Mouse (Mus musculus): ENCODE results near the gene Aqr.

Gene Aqr

DNA sequence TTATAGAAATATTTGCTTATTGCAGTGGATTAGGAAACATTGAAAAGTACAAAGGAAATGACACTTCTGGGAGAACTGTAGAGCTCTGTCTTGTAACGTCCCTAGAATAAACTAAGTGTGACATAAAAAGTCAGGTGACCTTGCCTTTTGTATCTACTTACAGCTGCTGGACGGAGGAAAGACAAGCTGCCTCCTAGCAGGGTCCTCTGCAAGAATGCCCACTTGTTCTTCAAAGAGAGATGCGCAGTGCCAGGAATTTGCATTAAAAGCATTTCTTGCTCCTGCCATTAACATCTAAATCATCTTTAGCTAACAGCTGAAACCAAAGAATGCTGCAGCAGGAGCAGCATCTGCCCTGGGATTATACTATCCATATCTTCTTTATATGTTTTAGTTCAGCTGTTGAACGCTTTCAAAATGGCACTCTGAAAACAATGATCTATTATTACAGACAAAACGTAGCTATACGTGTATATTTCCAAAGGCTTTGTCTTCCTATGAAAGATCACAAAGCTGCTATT is 126.7 kb downstream of the Aqr start:
- no peak for DNase-seq (ENCODE audit: low read depth)

DNA sequence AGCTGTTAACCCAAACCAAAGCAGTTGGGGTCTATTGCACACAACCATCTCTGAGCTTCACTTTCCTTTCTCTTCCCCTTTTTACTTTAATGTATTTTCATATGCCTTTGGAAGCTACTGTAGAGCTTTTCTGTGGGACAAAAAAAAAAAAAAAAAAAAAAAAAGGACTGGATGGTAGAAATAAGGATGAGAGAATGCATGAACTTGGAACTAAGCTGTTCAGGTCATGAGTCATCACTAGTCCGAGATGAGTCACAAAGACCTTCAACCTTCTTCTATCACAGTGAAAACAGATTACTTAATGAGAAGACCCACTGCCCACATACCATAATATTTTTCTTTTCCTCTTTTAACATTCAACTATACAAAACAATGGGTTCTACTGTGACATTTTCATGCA is 127.2 kb downstream of the Aqr start:
- DNase-seq (ENCODE audit: low read depth), result no peak

DNA sequence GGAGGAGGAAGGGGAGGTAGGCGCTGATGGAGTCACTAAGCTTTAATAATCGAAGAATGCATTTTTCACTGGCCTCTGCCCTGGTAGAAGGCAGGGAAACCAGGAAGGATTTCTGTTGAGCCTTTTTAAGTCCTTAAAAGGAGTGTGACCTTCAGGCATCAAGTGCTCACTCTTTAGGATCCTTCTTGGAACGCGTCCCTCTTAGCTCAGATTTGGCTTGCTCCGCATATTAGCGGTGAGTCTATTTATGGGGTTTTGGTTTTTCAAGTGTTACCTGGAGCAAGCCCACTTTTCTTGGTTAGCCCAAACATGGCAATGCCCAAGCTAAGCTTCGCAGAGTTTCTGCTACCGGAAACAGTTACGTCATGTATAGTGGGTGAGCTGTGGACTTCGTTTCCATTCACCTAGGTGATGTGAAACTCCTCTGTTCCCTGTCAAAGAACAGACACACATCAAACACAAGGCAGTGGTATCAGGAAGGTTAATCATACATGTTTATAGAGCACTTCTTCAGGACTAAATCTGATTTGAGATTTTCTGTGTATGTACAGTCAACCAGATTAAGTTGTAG is 128.5 kb downstream of the Aqr start:
- DNase-seq (ENCODE audit: low read depth), result no peak

DNA sequence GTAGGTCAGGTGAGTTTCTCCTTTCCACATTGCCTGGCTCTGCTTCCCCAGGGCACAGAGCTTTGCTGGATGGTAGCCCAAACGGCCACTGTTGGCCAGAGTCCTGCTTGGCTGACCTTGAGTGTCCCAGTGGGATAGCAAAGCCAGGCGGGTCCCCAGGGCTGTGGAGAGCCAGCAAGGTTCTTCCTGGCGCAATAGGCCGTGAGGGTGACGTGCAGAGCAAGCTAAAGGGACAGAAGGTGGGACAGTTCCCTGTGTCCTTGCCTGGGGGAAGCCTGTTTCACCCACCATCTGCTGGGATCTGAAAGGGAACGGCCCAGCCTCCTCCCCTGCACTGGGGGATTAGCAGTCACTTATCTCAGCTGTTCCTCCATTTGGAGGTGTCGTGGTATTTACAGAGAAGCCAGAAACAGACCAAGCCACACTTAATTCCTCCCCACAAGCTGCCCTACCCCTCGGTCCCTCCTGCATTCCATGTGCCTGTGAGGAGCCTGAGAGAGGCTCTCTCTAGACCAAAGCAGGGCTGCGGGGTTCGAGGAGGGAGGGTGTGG is 129.4 kb downstream of the Aqr start:
- DNase-seq (ENCODE audit: low read depth), result no peak

DNA sequence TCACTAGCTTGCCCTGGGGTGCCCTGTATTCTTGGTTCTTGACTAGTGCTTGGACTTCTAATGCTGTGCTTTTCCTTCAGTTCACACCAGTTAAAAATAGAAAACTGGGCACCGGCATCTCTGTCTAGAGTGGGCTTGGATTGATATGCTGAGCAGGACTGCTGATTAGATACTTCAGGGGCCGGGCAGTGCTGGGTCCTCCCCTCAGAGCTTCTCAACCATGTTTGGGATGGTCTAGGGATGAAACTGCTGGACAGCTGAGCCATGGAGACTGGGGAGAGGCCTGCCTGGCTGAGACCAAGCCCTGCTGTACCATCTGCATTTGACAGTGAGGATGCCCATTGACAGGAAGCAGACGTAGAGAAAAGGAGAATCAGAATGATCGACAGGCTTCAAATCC is 132.7 kb downstream of the Aqr start:
- DNase-seq (ENCODE audit: low read depth), result no peak

DNA sequence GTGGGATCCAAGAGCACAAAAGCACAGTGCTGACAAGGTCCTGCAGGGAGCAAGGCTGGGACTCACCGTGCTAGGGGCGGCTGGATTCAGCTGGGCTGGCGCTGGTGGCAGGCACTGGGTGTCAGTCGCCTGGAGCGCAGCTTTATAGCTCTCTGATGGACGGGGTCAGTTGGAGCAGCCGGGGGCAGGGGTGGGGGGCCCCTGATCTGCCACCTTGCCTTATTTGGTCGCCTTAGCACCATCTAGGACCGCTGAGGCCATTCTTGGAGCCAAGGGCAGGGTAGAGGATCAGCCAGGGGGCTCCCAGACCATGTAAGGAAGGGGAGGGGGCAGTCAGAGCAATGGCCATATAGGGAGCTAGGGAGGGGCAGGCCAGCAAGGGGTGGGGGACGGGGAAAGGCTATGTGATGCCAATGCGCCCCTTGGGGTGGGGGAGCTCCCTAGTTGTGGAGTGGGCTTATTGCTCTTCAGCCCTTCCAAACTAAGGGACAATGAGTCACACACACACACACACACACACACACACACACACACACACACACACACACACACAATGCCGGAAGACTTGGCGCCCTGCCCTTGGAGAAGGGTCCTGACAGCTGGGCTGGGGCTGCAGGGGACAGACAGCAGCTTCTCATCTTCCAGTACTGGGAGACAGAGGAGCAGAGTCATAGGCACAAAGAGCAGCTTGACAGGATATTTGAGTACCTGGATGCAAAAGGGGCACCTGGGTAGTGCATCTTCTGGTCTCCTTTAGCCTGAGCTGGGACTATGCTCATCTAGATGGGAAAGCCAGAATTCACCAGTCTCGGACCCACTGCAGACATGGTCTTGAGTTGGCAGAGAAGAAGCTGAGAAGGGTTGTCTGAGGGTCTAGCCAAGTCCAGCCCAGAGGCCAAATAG is 133.9 kb downstream of the Aqr start, which contains the start of gene Actc1:
Actc1 (minus strand) TSS at position 853 of the 903 bp plus-strand sequence.
- DNase-seq (ENCODE audit: low read depth), result no peak

DNA sequence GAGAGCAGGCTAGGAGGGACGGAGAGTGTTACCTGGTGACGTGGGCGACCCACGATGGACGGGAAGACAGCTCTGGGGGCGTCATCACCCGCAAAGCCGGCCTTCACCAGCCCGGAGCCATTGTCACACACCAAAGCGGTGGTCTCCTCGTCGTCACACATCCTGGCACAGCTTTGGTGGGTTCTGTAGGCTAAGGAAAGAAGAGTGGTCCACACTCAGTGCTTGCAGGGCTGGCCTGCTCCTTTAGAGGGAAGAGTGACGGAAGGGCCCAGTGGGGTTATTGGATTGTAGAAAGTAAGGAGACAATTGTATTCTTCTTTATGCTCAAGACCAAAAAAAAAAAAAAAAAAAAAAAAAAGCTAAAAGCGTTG is 135.0 kb downstream of the Aqr start:
- DNase-seq (ENCODE audit: low read depth), result no peak

Measured in c-Kit-positive CD71-negative TER-119-negative erythroid progenitor cells, embryonic 14.5 days (primary cell).